Mouse (Mus musculus) embryo, embryonic 10 days (tissue): ENCODE results near the gene Mmp10.

ENCODE experiments used
- DNase-seq: peaks from one replicate; pipeline ENCODE4 v3.0.0-alpha.2; 2015; ENCODE audit warnings: low spot score

Mmp10 gene

DNA sequence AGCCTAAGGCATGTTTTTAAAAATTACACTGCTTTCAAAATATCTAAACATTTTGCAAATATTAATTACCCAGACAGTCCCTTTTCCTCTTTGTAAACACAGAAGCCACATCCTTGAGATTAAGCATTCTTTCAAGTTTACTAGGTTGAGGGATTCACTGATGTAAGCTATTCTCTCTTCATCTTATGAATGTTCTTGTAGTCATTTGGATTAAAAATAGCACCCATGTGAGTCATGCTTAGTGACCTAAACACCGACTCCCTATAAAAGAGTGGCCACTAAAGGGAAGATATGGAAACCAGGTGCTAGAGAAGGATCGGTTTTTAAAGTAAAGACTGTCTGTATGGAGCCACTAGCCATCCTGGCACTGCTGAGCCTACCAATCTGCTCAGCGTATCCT is at the start of gene Mmp10:
TSS of gene Mmp10 (plus strand) at position 302 of the 400 bp plus-strand sequence.
- no peak for DNase-seq

DNA sequence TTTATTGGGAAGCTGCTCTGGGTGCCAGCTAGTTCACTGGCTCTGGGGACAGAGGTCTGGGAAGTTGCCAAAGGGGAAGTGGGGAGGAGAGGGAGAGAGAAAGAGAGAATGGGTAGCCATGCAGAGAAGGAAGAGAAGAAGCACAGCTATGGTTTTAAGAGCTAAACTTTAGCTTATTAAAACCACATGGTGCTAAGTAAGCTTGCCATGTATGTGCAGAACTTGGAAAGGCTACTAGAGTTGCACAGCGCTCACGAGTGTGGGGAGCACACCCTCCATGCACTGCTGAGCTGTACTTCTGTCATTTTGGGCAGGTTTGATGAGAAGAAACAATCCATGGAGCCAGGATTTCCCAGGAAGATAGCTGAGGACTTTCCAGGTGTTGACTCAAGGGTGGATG is 48.9 kb upstream of the Mmp10 start:
- no peak for DNase-seq

DNA sequence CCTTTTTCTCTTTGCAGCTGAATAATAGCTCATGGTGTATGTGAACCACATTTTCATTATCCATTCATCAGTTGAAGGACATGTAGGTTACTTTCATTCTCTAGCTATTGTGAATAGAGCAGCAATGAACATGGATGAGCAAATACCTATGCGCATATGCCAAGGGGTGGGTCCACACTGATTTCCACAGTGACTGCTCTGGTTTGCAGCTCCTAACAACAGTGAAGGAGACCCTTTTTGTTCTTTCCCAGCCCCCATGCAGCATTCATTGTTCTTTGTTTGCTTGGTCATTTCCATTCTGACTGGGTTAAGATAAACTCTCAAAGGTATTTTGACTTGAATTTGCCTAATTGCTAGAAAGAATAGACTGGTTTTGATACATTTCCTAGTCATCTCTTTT is 31.9 kb upstream of the Mmp10 start:
- no peak for DNase-seq

DNA sequence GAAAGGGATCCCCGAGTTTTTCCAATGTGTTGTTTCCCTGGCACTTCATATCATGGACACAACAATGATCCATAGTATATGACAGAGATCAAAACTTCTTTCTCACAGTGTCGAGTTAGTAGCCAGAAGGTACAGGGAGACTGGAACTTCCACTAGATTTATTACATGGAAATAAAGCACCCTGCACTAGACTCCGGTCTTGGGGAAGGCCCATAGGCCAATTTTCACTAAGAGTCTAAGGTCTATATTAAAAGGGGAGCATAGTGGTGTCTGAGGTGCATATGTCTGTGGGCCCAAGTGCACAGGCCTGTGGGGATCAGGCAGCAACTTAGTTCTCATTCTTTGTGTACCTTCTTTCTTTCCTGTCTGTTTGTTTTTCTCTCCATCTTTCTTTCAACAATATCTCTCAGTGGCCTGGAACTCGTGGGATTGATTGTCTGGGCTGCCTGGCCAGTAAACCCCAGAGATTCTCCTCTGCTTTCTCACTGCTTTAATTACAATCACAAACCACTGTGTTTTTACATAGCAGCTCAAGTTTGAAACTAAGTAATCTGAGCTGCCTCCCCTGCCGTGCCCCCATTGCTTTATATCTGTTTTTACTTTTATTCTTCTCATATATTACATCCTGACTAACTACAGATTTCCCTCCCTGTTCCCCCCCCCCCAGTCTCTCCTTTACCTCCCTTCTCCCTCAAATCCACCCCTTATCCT is 18.3 kb upstream of the Mmp10 start:
- no peak for DNase-seq

DNA sequence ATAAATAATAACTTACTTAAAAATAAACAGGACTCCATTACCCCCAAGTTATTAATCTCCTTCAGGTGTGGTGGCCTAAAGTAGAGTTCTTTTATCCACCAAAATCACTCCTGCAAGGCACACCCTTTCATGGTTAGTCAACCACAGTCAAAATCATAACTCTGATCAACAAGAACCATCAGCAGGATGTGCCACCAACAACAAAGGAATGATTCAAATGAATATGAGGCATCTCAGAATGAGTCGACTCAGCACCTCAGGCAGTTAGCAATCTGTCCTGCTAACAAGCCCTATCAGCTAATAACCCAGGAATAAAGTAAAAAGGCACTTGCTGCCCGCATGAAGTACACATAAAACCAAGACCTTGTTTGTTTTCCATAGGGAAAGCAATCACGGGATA is 1.0 kb upstream of the Mmp10 start:
- no peak for DNase-seq

DNA sequence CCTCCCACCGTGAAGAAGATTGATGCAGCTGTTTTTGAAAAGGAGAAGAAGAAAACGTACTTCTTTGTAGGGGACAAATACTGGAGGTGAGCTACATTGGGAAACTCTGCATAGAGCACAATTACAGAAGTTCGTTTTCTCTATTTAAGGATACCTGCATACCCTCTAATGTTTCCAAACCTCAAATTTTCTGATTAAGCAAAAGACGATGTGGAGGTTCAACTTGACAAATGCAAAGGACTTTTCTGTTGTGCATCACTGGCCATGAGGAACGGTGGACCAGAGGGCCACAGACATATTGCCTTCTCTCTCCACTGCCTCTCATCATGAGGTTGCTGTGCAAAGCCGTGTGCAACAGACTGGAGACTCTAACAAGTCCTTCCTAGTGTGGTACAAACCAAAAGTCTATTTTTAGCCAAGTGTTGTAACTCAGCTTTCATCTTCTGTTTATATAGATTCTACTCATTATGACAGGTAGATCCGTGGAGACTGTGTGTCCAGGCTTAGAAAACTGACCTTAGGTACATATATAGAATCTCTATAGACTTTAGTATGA is 5.2 kb downstream of the Mmp10 start:
- DNase-seq: no peak

DNA sequence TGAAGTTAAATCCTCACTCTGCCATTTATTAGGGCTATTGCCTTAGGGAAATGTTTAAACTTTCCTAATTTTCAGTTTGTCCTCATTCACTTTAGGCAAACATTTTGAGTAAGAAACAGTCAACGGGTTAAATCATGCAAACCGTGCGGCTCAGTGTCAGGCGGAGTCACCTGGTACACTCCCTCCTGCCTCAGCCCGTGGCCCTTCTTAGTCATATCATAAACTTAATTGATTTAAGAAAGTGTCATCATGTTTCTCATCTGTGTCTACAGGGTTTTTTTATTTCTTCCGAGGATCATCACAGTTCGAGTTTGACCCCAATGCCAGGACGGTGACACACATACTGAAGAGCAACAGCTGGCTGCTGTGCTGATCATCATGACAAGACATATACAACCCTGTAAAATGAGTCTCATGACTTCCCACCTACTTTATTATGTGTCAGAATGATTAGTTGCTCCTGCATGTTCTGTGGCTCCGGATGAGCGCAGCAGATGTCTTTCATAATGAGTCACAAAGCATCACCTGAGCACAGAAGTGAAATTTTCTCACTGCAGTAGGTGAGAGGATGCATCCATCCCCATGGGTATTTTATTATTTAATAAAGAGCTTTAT is 7.6 kb downstream of the Mmp10 start:
- DNase-seq: no peak

DNA sequence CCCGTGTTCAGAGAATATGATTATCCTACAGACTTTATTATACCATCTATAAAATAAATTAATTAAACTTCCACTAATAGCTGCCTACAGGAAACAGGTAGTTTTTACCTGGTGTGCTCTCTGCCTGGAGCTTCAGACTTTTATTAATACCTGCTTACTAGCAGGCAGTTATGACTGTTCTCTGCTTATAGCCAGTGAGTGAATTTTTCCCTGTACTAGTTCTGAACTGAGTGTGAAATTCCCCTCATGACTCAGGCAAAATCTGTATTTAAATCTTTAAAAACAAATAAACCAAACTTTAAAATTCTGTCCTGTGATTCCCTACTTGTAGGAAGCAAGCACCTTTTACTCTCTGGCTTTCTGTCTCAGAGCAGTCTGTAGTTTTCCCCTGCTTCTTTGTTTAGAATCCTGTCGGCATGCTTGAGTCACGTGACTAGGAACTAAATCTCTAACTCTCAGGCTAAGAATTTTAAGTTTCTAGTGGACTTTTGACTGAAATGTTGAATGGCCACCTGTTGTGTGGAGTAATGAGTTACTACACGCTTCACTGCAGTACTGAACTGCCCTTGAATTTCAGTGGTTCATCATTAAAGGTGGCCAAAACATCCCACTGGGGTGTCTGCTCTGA is 15.9 kb downstream of the Mmp10 start:
- no peak for DNase-seq

DNA sequence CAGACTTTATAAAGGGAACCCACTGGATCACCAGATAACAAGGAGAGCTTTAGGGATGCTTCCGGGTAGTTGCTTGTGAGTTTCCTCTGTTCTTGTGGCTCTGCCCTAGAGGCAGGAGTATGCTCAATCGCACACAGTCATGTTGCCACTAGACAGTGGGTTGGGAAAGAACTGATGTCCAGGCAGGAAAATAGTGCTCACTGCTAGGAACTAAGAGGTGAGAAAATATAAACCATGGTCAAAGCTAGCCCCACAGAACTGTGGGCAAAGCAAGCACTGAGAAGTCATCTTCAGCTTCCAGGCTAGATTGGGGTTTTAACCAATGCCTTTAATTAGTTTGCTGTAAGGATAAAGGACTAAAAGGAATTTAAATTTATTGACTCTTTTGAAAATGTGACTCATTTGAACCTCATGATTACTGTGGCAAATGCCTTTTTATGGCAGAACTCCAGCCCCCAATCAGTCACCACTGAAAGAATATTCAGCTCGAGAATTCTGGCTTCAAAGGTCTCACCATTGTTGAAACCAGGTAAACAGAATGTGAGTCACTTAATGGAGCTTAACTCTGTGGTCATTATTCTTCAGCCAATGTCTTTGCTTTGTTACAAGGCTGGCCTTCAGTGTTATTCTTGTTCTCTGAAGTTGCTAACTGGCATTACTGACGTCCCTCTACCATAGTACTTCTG is 24.2 kb downstream of the Mmp10 start:
- no peak for DNase-seq

DNA sequence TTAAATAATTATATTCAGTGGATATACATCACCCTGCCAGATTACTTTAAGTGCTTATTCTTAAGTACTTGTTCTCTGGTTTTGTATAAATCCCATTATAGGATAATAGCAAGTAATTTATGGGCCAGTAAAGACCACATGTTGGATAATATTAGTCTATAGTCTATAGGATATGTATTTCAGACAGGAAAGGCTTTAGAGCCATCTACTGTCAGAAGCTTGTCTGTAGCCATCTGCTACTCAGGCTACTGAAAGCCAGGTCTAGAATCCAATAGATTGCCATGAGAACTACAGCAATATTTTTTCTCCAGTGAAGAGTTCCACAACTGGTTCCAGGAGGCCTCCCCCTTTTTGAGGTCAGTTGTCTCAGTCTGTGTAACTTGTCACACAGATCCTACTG is 40.6 kb downstream of the Mmp10 start:
- no peak for DNase-seq

DNA sequence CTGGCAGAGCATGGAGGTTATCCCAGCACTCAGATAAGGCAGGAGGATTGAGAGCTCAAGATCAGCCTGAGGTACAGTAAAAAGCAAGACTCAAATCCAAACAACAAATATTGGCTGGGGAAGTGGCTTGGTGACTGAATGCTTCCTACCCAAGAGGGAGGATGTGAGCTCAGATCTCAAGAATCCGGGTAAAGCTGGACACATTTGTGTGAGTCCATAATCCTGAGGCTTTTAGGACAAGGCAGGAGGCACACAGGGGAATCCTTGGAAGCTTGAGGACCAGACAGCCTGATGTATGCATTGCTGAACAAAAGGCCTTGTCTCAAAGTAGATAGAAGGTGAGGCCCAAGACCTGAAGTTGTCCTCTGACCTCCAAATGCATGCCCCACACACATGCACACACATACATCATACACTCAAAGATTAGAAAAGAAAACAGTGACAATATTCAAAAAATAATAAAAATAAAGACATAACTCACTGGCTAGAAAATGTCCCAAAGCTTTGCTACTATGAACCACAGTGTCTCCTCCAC is 42.8 kb downstream of the Mmp10 start:
- no peak for DNase-seq

DNA sequence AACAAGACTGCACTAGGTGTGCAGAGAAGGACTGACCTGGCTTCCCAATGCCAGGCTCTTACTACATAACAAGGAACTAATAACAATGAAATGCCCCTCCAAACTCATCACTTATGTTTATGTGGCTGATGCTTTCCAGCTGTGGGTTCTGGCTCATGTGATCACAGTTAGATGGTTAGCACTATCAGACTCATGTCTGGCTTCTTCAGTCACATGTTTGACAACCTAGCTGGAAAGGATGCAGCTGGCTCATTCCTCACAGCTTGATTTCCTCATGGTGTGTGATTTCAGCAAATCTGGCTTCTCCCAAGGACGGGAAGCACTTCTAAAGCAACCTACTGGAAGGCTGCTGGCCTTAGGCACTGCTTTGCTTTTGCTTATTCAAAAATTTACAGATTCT is 43.3 kb downstream of the Mmp10 start:
- DNase-seq: peak; percentile 55

DNA sequence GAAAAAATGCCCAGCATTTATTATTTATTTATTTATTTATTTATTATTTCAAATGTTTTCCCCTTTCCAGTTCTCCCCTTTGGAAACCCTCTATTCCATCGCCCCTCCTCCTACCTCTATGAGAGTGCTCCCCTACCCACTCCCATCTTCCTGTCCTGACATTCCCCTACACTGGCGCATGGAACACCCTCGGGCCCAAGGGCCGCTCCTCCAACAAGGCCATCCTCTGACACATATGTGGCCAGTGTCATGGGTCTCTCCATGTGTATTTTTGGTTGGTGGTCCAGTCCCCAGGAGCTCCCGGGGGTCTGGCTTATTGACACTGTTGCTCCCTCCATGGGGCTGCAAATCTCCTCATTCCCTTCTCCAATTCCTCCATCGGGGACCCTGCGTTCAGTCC is 43.8 kb downstream of the Mmp10 start:
- DNase-seq: no peak

DNA sequence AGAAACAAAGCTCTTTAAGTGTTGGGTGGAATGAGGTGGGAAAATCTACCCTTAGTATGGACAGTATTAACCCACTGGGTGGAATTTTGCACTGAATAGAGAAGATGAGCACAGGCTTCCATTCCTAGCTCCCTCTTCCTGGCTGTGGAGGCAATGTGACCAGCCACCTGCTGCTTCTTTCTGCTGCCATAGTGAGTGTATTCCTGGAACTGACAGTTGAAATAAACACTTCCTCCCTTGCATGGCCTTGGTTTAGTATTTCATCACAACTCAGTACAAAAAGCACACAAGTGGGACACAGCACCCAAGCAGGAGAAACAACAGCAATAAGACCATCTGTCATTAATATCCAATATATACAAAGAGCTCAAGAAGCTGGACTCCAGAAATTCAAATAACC is 49.8 kb downstream of the Mmp10 start:
- no peak for DNase-seq

DNA sequence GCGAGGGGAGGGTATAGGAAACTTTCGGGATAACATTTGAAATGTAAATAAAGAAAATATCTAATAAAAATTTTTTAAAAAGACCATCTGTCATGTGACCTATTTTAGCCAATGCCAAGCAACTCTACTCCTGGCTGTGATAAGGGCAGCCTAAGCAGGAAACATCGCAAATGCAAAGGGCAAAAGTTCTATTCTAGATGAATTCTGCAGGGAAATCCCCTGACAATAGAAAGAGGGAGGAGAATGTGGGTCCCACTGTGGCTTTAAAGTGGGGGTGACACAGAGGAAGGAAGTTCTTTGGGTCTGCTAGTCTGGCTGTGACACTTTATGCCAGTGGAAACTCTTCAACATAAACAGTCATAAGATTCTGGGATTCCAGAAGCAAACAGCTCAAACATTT is 51.4 kb downstream of the Mmp10 start:
- DNase-seq: no peak

DNA sequence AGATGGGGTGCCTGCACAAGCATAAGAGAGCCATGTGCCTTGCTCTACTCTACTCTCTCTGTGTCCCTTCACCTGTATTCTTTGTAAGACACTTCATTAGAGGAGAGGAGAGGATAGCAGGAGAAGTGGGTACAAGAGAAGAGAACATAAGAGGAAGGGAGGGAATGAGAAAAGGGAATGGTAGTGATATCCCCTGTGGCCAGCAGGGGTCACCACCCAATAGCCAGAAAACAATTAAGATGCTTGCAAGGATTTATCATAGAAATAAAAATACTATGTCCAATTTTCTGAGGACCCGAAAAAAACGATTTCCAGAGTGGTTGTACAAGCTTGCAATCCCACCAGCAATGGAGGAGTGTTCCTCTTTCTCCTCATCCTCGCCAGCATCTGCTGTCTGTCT is 52.2 kb downstream of the Mmp10 start:
- peak; percentile 14 for DNase-seq

DNA sequence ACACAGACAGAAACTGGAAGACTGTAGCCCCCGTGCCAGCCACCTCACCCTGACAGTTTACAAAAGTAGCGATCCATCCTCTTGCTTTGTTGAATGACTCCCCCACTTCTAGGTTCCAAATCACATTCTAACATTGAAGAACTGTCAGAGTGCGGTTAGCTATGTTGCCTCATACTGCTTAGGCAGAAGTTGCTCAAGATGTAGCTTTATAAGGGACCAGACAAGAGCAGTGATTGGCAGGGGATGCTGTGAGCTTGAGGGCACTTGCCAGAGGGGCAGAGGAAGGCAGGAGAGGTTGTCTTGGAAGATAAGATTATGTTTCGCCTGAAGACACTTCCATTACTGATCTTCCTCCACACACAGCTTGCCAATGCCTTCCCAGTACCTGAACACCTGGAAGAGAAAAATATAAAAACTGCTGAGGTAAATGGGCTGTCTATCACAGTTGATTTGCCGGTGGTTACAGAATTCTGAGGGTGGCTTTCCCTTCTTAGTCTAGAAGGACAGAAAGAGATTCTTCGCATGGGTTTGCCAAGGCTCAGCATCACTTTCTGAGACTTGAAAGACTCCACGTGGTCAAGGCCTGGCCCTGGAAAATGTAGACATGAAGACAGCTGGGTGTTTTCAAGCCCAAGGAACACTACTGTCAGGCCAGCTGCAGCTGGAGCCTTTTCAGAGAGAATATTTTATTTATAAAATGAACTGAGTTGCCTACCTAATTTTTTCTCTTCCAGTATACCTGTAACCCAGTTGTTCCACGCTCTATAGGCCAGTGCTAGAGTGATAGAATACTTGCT is 56.3 kb downstream of the Mmp10 start, which contains the start of gene Mmp8:
TSS of gene Mmp8 (plus strand) at position 236 of the 797 bp plus-strand sequence.
- DNase-seq: no peak
